Mouse (Mus musculus) liver, embryonic 11.5 days (tissue): ENCODE data around the gene Rapgef3. TPM values are rescaled to one million over a fixed set of nuclear protein-coding genes. Genes with fewer than 3 reads are reported as not detected.

Experiments used
- ATAC-seq: fragments of 200-750 bp; cut with Nextera tagmentation; replicated peaks from 2 replicates; pipeline ENCODE4 v1.8.0; 2017; ENCODE audit warnings: moderate number of reproducible peaks, mild to moderate bottlenecking, moderate TSS enrichment, moderate library complexity; ENCODE audit not compliant: low FRiP score
- DNase-seq: peaks from one replicate; pipeline ENCODE4 v3.0.0-alpha.2; 2017; ENCODE audit warnings: low spot score
- H3K27ac ChIP-seq: fragments of 300-500 bp; sonication (generic); 2 replicates; pipeline ENCODE4 v1.5.1; 2014; ENCODE audit warnings: mild to moderate bottlenecking, low read depth, low read length, control low read depth
- H3K27me3 ChIP-seq: fragments of 300-500 bp; sonication (generic); replicated peaks from 2 replicates; pipeline ENCODE4 v1.6.1; 2014; ENCODE audit warnings: low read length, mixed read lengths; ENCODE audit not compliant: control insufficient read depth, insufficient read depth
- H3K36me3 ChIP-seq: fragments of 300-500 bp; sonication (generic); 2 replicates; pipeline ENCODE4 v1.6.1; 2014; ENCODE audit warnings: mild to moderate bottlenecking, low read length, moderate library complexity, mixed read lengths; ENCODE audit not compliant: control insufficient read depth, insufficient read depth
- H3K4me1 ChIP-seq: fragments of 300-500 bp; sonication (generic); replicated peaks from 2 replicates; pipeline ENCODE4 v1.6.1; 2014; ENCODE audit warnings: low read length, mixed read lengths; ENCODE audit not compliant: control insufficient read depth, insufficient read depth
- H3K4me2 ChIP-seq: fragments of 300-500 bp; sonication (generic); 2 replicates; pipeline ENCODE4 v1.6.1; 2014; ENCODE audit warnings: mild to moderate bottlenecking, control low read depth, moderate library complexity
- H3K4me3 ChIP-seq: fragments of 300-500 bp; sonication (generic); 2 replicates; pipeline ENCODE4 v1.5.1; 2014; ENCODE audit warnings: low read depth, low read length, control low read depth
- H3K9ac ChIP-seq: fragments of 300-500 bp; sonication (generic); 2 replicates; pipeline ENCODE4 v1.6.1; 2014; ENCODE audit warnings: low read depth, low read length, control low read depth
- H3K9me3 ChIP-seq: fragments of 300-500 bp; sonication (generic); 2 replicates; pipeline ENCODE4 v1.6.1; 2016; ENCODE audit warnings: low read length, inconsistent platforms, mixed read lengths; ENCODE audit not compliant: control insufficient read depth
- WGBS: fragments of 180-500 bp; shearing (Covaris S2); extraction: QIAGEN DNeasy Blood & Tissue Kit; methylation state at CpG from one replicate; pipeline ENCODE4 v1.1.7; 2014; 5-methylcytosine and 5-hydroxymethylcytosine counted together
- polyA plus RNA-seq: library from polyadenylated mRNA; unstranded; fragments of >200 nt; fragmentation: Nextera tagmentation; extraction: Ambion mirVana; gene quantifications from 2 replicates; pipeline ENCODE4 v1.2.1, GENCODE M21; 2014

Rapgef3 gene
- polyA plus RNA-seq, 1 experiment from 2014 or later = 4.1 TPM

- H3K4me3 ChIP-seq = no peak overlapping the region
- no peak overlapping the region for H3K4me2 ChIP-seq
- H3K4me1 ChIP-seq = no peaks in the 10 kb centered on the region
- H3K27ac ChIP-seq = no peak overlapping the region
- no peak overlapping the region for H3K9ac ChIP-seq
- no peaks in the 10 kb centered on the region for H3K36me3 ChIP-seq
- DNase-seq = no peak
- WGBS = 59% methylated on average over 7 of the region's 7 CpGs
- ATAC-seq = no peak
- no peaks in the 10 kb centered on the region for H3K9me3 ChIP-seq
- no peaks in the 10 kb centered on the region for H3K27me3 ChIP-seq
These were observed 39.0 kb downstream of the Rapgef3 start for GRCm38 (mm10) chr15:97728804-97729203.

GRCm38 (mm10) chr15:97728394-97728793, 39.4 kb downstream of the Rapgef3 start:
- WGBS = 85% methylated on average over 11 of the region's 11 CpGs
- H3K4me3 ChIP-seq = no peak overlapping the region
- no peaks in the 10 kb centered on the region for H3K4me1 ChIP-seq
- ATAC-seq (no peak), DNase-seq (no peak)
- H3K9ac ChIP-seq = no peak overlapping the region
- no peaks in the 10 kb centered on the region for H3K27me3 ChIP-seq
- H3K9me3 ChIP-seq = no peaks in the 10 kb centered on the region
- no peaks in the 10 kb centered on the region for H3K36me3 ChIP-seq
- no peak overlapping the region for H3K27ac ChIP-seq
- no peak overlapping the region for H3K4me2 ChIP-seq

DNA sequence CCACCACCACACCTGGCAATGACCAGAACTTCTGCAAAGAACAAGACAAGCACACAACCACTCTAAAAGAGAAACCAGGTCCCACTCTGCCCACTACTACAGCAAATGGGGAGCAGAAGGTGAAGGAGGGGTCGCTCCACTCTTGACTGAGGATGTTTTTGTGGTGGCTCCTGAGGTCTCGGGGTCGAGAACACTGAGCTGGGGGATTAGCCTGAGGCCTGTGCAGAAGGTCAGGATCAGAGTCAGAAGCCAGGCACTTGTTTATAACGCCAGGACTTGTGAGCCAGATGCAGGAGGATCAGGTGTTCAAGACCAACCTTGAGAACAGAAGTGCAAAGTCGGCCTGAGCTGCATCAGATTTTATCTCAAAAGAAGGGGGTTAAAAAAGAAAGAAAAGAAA, 40.3 kb downstream of the Rapgef3 start:
- H3K4me3 ChIP-seq = no peak overlapping the region
- no peaks in the 10 kb centered on the region for H3K27me3 ChIP-seq
- H3K9me3 ChIP-seq = no peaks in the 10 kb centered on the region
- ATAC-seq = no peak
- no peaks in the 10 kb centered on the region for H3K36me3 ChIP-seq
- 63% methylated on average over 5 of the region's 5 CpGs for WGBS
- H3K4me2 ChIP-seq = no peak overlapping the region
- no peak for DNase-seq
- H3K9ac ChIP-seq = no peak overlapping the region
- H3K4me1 ChIP-seq = no peaks in the 10 kb centered on the region
- H3K27ac ChIP-seq = no peak overlapping the region

DNA sequence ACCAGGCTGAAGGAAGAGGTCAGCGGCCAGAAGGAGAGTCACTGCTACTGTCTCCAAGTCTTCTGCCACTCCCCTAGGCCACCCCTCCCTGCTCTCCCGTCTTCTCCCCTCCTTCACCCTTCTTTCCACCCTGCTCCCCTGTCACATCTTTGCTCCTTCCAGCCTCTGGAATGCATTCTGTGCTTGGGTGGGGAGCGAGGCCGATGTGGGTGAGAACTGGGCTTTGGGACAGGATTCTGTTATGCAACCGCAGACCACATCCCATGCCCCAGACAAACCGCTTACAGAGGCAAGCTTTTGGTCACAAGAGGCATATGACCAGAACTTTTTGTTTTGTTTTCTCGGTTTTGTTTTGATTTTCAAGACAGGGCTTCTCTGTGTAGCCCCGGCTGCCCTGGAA, 40.7 kb downstream of the Rapgef3 start:
- H3K36me3 ChIP-seq = no peaks in the 10 kb centered on the region
- ATAC-seq (no peak), DNase-seq (no peak)
- no peaks in the 10 kb centered on the region for H3K4me1 ChIP-seq
- no peaks in the 10 kb centered on the region for H3K27me3 ChIP-seq
- H3K27ac ChIP-seq = no peak overlapping the region
- no peaks in the 10 kb centered on the region for H3K9me3 ChIP-seq
- whole genome bisulfite sequencing = 69% methylated on average over 8 of the region's 8 CpGs
- H3K4me2 ChIP-seq = no peak overlapping the region
- H3K9ac ChIP-seq = no peak overlapping the region
- H3K4me3 ChIP-seq = no peak overlapping the region

DNA sequence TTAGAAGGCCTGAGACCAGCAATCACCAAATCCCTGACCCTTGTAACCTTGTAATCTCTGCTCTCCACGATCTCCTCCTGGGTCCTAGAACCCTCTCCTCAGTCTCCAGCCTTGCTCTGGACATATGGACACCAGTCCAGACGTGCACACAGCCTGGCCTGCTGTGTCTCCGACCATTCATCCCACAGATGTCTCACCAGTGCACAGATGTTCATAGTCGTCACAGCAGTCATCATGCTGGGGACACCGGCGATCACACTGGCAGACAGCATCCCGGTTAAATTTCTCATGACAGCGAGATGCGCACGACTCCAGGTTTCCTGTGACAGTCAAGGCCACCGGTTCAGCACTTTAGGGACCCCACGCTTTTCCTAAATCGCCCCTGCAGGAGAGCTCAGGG, 41.5 kb downstream of the Rapgef3 start:
- Histone ChIP-seq H3K4me3 (no peak overlapping the region), H3K36me3 (no peaks in the 10 kb centered on the region), H3K9ac (no peak overlapping the region), H3K27me3 (no peaks in the 10 kb centered on the region), H3K27ac (no peak overlapping the region), H3K4me2 (no peak overlapping the region), H3K4me1 (no peaks in the 10 kb centered on the region), H3K9me3 (no peaks in the 10 kb centered on the region)
- DNase-seq = no peak
- WGBS = 80% methylated on average over 13 of the region's 13 CpGs
- ATAC-seq = no peak

DNA sequence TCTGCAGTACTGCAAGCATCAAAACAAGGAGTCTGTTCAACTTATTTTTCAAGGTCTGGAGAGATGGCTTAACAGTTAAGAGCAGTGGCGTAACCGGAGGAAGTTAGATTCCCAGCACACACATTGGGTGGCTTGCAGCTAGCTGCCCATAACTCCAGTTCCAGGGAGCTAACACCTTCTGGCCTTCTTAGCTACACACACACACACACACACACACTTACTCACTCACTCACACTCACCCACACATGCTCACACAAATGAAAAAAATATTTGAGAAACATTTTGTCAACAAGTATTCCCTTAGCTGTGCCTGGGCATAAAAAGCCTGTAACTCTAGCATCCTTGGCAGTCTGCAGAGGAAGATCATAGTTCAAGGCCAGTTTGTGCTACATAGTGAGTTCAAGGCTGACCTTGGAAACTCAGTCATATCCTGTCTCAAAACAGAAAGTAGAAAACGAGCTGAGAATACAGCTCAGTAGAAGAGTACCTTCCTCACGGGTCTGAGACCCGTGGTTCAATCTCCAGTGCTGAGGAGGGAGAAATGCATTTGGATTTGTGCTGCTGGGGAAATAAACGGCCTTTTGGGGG, 42.5 kb downstream of the Rapgef3 start:
- H3K4me3 ChIP-seq = no peak overlapping the region
- no peaks in the 10 kb centered on the region for H3K4me1 ChIP-seq
- H3K36me3 ChIP-seq = no peaks in the 10 kb centered on the region
- no peak overlapping the region for H3K27ac ChIP-seq
- H3K27me3 ChIP-seq = no peaks in the 10 kb centered on the region
- 69% methylated on average over 6 of the region's 6 CpGs for WGBS
- no peaks in the 10 kb centered on the region for H3K9me3 ChIP-seq
- H3K4me2 ChIP-seq = no peak overlapping the region
- DNase-seq (no peak), ATAC-seq (no peak)
- H3K9ac ChIP-seq = no peak overlapping the region

GRCm38 (mm10) chr15:97724346-97725197, 43.2 kb downstream of the Rapgef3 start:
- Histone ChIP-seq H3K27me3 (0 out of 2 replicates have a peak, but pooled peaks cover under 1% of the 10 kb centered on the region), H3K27ac (no peak overlapping the region), H3K4me1 (no peaks in the 10 kb centered on the region), H3K9me3 (no peaks in the 10 kb centered on the region), H3K9ac (no peak overlapping the region), H3K4me3 (no peak overlapping the region), H3K4me2 (no peak overlapping the region), H3K36me3 (no peaks in the 10 kb centered on the region)
- DNase-seq (no peak), ATAC-seq (no peak)
- WGBS = 82% methylated on average over 17 of the region's 17 CpGs

GRCm38 (mm10) chr15:97723536-97724345, 44.0 kb downstream of the Rapgef3 start:
- 85% methylated on average over 6 of the region's 6 CpGs for WGBS
- H3K4me2 ChIP-seq = no peak overlapping the region
- no peak overlapping the region for H3K27ac ChIP-seq
- 0 out of 2 replicates have a peak, but pooled peaks cover 3% of the 10 kb centered on the region for H3K27me3 ChIP-seq
- no peaks in the 10 kb centered on the region for H3K36me3 ChIP-seq
- no peaks in the 10 kb centered on the region for H3K9me3 ChIP-seq
- DNase-seq (no peak), ATAC-seq (no peak)
- H3K9ac ChIP-seq = no peak overlapping the region
- H3K4me1 ChIP-seq = no peaks in the 10 kb centered on the region
- H3K4me3 ChIP-seq = no peak overlapping the region
